Mouse (Mus musculus) lung, embryonic 16.5 days (tissue): Measurements from ENCODE around the gene Golph3. TPM values are rescaled to one million over a fixed set of nuclear protein-coding genes. Genes with fewer than 3 reads are reported as not detected.
"Not testable (repeated sequence)": the region's sequence is repeated elsewhere in the genome, so short reads cannot be mapped to it uniquely, and the experiment has no call there.

ENCODE experiments used
- ATAC-seq: fragments of 200-750 bp; cut with Nextera tagmentation; 2 replicates; pipeline ENCODE4 v1.8.0; 2017; ENCODE audit warnings: low read depth, mild to moderate bottlenecking, moderate library complexity
- H3K27ac ChIP-seq: fragments of 300-500 bp; sonication (generic); 2 replicates; pipeline ENCODE4 v1.5.1; 2014; ENCODE audit warnings: mild to moderate bottlenecking, control low read depth, low read length
- H3K27me3 ChIP-seq: fragments of 300-500 bp; sonication (generic); 2 replicates; pipeline ENCODE4 v1.6.1; 2014; ENCODE audit warnings: low read depth, low read length, mixed read lengths; ENCODE audit not compliant: control insufficient read depth, insufficient read depth
- H3K36me3 ChIP-seq: fragments of 300-500 bp; sonication (generic); 2 replicates; pipeline ENCODE4 v1.6.1; 2014; ENCODE audit warnings: low read length; ENCODE audit not compliant: control insufficient read depth, insufficient read depth
- H3K4me1 ChIP-seq: fragments of 300-500 bp; sonication (generic); replicated peaks from 2 replicates; pipeline ENCODE4 v1.6.1; 2014; ENCODE audit warnings: low read length, mixed read lengths; ENCODE audit not compliant: control insufficient read depth, insufficient read depth
- H3K4me2 ChIP-seq: fragments of 300-500 bp; sonication (generic); 2 replicates; pipeline ENCODE4 v1.6.1; 2014; ENCODE audit warnings: low read depth, low read length, control low read depth
- H3K4me3 ChIP-seq: fragments of 300-500 bp; sonication (generic); 2 replicates; pipeline ENCODE4 v1.5.1; 2014; ENCODE audit warnings: mild to moderate bottlenecking, low read length, control low read depth
- H3K9ac ChIP-seq: fragments of 300-500 bp; sonication (generic); 2 replicates; pipeline ENCODE4 v1.6.1; 2014; ENCODE audit warnings: low read length, control low read depth
- H3K9me3 ChIP-seq: fragments of 300-500 bp; sonication (generic); 2 replicates; pipeline ENCODE4 v1.6.1; 2016; ENCODE audit warnings: low read length; ENCODE audit not compliant: control insufficient read depth
- WGBS: fragments of 180-500 bp; shearing (Covaris S2); extraction: QIAGEN DNeasy Blood & Tissue Kit; methylation state at CpG from one replicate; pipeline ENCODE4 v1.1.7; 2014; 5-methylcytosine and 5-hydroxymethylcytosine counted together
- polyA plus RNA-seq: library from polyadenylated mRNA; unstranded; fragments of >200 nt; fragmentation: Nextera tagmentation; extraction: Ambion mirVana; gene quantifications from 2 replicates; pipeline ENCODE4 v1.2.1, GENCODE M21; 2015

Golph3 gene
- polyA plus RNA-seq, 1 experiment from 2014 or later = 71.3 TPM

DNA sequence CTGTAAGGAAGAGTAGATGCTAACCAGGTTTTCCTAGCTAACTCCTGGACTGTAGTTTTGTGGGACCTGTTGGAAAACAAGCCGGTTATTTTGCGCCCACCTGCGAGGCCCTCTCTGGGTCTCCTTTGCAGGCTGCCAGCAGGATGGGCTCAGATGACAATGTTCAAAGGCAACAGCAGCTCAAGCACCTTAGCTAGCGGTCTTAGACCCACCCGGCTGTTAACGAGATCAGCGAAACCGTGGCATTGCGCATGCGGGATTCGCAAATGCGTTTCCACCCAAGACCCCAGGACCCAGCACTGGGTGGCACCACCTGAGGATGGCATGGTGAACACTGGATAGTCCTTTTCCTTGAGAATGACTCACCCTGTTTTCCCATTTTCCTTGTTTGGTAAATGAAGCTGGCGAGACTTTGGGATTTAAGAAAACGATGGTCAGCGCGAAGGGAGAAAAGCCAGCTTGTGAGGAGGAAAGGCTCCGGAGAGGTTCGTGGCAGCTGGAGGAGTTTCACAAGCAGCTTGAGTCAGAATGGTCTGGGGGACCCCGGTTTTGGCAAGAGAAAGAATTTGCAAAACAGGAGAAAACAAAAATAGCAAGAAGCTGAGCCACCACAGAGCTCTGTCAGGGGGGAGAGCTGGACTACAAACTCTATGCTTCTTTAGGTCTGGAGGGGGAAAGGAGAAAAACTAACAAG, 39.4 kb downstream of the Golph3 start:
- Histone ChIP-seq H3K9ac (no peak overlapping the region), H3K27ac (no peak overlapping the region), H3K4me1 (no peaks in the 10 kb centered on the region), H3K27me3 (no peaks in the 10 kb centered on the region), H3K36me3 (peaks cover 3% of the 10 kb centered on the region; the same call in 1 of the 2 replicates), H3K4me2 (no peak overlapping the region), H3K4me3 (no peak overlapping the region), H3K9me3 (no peaks in the 10 kb centered on the region)
- peak; percentile 80 for ATAC-seq
- 66% methylated on average over 19 of the region's 19 CpGs for WGBS

GRCm38 (mm10) chr15:12362001-12362700, 40.9 kb downstream of the Golph3 start:
- ATAC-seq = no peak
- Histone ChIP-seq H3K9me3 (no peaks in the 10 kb centered on the region), H3K27ac (no peak overlapping the region), H3K4me3 (no peak overlapping the region), H3K4me2 (no peak overlapping the region), H3K4me1 (peaks cover 3% of the 10 kb centered on the region; the same call in 1 of the 2 replicates), H3K27me3 (no peaks in the 10 kb centered on the region), H3K9ac (no peak overlapping the region), H3K36me3 (no peaks in the 10 kb centered on the region)
- 86% methylated on average over 14 of the region's 14 CpGs for WGBS

- 81% methylated on average over 6 of the region's 6 CpGs for WGBS
Observed at GRCm38 (mm10) chr15:12362701-12363040, 41.4 kb downstream of the Golph3 start.

GRCm38 (mm10) chr15:12364096-12364495, 42.8 kb downstream of the Golph3 start:
- peaks cover 6% of the 10 kb centered on the region for H3K4me1 ChIP-seq
- no peak overlapping the region for H3K9ac ChIP-seq
- no peak for ATAC-seq
- H3K27me3 ChIP-seq = no peaks in the 10 kb centered on the region
- no peaks in the 10 kb centered on the region for H3K36me3 ChIP-seq
- no peak overlapping the region for H3K4me3 ChIP-seq
- H3K9me3 ChIP-seq = no peaks in the 10 kb centered on the region
- no peak overlapping the region for H3K27ac ChIP-seq
- H3K4me2 ChIP-seq = no peak overlapping the region
- 80% methylated on average over 4 of the region's 4 CpGs for WGBS

More at GRCm38 (mm10) chr15:12362701-12363040, 41.4 kb downstream of the Golph3 start:
- no peak for ATAC-seq
- Histone ChIP-seq H3K4me3 (no peak overlapping the region), H3K27ac (no peak overlapping the region), H3K4me2 (no peak overlapping the region), H3K36me3 (no peaks in the 10 kb centered on the region), H3K27me3 (no peaks in the 10 kb centered on the region), H3K4me1 (peaks cover 5% of the 10 kb centered on the region), H3K9me3 (no peaks in the 10 kb centered on the region), H3K9ac (no peak overlapping the region)

DNA sequence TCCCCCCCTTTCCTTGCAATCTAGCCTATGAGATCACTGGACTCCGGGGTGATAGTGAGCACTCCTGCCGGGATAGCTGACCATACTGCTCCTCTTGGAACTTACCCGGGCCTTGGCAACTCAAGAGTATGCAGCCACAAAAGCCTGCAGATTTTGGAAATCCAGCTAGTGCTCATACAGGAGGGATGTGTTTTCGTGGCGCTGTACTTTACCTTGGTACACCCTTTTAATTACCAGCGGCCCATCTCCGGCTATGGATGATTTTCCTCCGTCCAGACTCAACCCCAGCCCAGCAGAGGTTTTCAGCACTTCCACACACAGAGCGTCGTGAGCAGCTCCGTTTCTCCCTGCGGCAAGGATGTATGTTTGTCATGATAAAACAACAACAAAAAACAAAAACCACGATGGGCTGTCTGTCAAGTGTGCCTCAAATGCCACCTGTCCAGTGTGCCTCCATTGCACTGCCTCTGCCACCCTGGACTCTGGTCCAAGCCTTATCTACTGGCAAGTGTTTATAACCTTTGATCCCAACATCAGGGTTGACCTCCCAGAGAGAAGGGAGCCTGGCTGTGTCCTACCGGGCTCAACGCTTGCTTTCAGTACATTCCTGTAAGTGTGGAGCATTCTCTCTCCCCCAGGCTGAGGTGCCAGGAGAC, 44.3 kb downstream of the Golph3 start:
- Histone ChIP-seq H3K9ac (no peak overlapping the region), H3K4me3 (no peak overlapping the region), H3K4me1 (peaks cover 6% of the 10 kb centered on the region), H3K9me3 (no peaks in the 10 kb centered on the region), H3K4me2 (no peak overlapping the region), H3K27me3 (no peaks in the 10 kb centered on the region), H3K27ac (no peak overlapping the region), H3K36me3 (no peaks in the 10 kb centered on the region)
- 62% methylated on average over 15 of the region's 15 CpGs for WGBS
- no peak for ATAC-seq

DNA sequence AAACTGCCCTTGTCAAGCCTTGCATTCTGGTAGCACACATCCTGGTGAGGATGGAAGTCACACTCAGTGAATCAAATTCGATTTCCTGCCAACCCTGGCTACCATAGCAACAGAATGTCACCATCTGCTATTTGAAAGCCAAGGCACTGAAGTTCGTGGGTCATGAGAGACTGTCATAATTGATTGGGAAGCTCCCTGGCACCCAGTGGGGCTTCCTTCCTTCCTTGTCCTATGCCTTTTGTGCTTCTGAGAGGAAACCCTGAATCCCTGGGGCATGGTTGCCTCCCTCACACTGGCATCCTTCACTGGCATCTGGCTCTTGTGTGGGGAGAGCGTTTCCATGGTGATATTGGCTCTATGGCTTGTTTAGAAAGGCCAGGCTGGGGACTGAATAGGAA, 44.8 kb downstream of the Golph3 start:
- no peak for ATAC-seq
- Histone ChIP-seq H3K27ac (no peak overlapping the region), H3K9ac (no peak overlapping the region), H3K4me3 (no peak overlapping the region), H3K9me3 (no peaks in the 10 kb centered on the region), H3K27me3 (no peaks in the 10 kb centered on the region), H3K4me1 (peaks cover 6% of the 10 kb centered on the region), H3K36me3 (no peaks in the 10 kb centered on the region), H3K4me2 (no peak overlapping the region)
- 34% methylated on average over 3 of the region's 3 CpGs for WGBS

GRCm38 (mm10) chr15:12366580-12367305, 45.5 kb downstream of the Golph3 start:
- not testable (repeated sequence) for H3K9me3 ChIP-seq, H3K36me3 ChIP-seq, ATAC-seq, H3K4me3 ChIP-seq, H3K27me3 ChIP-seq, H3K4me2 ChIP-seq, H3K9ac ChIP-seq, H3K4me1 ChIP-seq, H3K27ac ChIP-seq
- 90% methylated on average over 11 of the region's 11 CpGs for WGBS

DNA sequence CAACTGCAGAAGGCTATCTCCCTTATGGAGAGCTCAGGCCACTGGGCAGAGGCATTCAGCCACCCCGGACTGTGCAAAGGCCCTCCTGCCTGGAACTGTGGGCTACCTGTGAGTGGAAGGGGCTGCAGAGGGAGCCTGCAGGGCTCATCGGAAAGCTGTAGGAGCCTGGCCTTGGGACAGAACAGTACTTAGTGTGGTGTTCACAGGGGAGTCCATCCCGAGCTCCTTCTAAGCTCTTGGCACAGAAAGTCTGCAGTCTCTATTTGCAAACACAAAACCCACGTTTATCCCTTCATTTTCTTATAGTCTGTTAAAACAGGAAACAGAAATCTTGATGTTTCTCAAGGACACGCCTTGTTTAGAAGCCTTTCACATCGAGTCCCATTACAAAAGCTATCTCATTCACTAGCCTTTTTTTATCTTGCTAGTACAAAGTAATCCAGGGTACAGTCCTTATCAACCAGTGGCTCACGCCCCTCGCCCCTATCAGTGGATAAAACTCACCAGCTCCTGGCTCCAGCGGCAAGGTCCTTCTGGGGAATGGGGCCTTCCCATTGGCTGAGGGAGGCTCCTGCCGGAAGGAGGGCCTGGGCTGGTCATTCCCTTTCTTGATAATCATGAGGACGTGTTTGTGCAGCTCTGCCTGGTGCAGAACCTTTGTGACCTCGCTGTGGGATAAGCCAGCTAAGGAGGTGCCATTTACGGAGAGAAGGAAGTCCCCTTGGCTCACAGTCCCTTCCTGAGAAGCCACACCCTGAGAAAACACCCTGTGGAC, 46.2 kb downstream of the Golph3 start:
- ATAC-seq = peak; percentile 51
- Histone ChIP-seq H3K27me3 (no peaks in the 10 kb centered on the region), H3K4me3 (no peak overlapping the region), H3K9me3 (no peaks in the 10 kb centered on the region), H3K9ac (no peak overlapping the region), H3K27ac (no peak overlapping the region), H3K36me3 (no peaks in the 10 kb centered on the region), H3K4me1 (peaks cover 6% of the 10 kb centered on the region), H3K4me2 (no peak overlapping the region)
- WGBS = 37% methylated on average over 13 of the region's 13 CpGs
